Mouse (Mus musculus) spleen, postnatal 4 days (tissue): Measurements from ENCODE around the gene Wap.

Experiments
- DNase-seq, 2 experiments: peaks; one replicate each; pipeline ENCODE4 v3.0.0; 2022; ENCODE audit warnings: low spot score in 2 of 2

Wap gene

GRCm38 (mm10) chr11:6627731-6628130 is 10.7 kb downstream of the Wap start:
- DNase-seq, result no peak

GRCm38 (mm10) chr11:6626388-6626772 is 12.1 kb downstream of the Wap start:
- DNase-seq, result no peak

GRCm38 (mm10) chr11:6625478-6626387 is 12.7 kb downstream of the Wap start, which contains the start of gene Tbrg4:
Gene Tbrg4 (minus strand): TSS chr11:6626067.
- peak; percentile 90 to 94 for DNase-seq

- no peak for DNase-seq
These were observed 13.6 kb downstream of the Wap start for GRCm38 (mm10) chr11:6624619-6625382.

DNA sequence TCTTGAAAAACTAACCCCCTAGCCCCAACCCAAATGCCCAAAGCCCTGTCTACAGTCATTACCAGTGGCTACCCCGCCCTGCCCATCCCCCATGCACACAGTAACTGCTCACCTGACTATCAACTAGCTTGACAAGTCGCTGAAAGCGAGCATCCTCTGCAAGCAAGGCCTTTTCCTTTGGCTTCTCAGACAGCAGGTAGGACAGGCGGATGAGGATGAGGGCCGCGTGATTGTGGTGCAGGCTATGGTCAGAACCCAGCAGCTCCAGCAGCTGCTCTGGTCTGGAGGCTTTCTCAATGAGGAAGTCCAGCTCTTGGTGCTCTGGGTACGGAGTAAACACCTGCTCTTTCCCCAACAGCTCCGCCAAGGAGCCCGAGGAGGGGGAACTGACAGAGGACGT is 14.7 kb downstream of the Wap start:
- no peak for DNase-seq

DNA sequence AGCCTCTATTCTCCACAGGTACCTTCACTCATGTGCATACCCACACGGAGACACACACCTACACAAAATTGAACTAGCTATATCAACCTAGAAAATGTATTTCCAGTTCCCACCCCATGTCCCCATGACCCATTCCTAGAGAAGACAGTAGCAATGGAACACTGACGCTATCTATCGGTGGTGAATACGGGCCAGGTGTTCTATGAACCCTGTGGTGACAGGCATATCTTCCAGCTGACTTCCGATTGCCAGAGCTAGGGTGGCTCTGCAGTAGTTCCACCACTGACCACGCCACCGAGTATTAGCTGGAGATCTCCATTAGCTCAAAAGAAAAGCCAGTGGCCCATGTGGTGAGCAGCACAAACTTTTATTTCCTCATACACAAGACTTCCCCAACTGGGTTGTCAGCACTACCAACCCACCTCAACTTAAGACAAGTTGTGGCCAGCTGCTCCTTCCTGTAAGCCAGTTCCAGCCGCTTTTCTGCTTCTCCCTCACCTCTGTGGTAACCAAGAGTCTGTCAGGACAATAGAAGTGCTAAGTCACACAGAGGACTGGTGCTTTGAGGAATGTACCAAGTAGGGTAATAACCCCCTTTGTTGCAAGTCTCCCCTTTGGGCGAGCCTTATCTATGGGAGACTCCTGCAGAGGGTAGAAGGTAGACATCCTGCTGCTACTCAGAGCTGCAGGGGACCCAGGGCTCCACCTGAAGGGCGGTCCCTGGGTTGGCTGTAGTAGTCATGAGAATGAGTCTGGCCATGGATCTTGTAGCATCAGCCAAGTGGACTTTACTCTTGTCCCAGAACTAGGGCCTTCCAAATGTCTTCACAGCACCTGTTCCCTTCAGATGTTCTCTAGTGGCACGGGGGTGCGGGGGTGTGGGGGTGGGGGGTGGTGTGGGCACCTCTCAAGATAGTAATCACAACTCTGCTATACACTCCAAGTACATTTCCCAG is 22.9 kb downstream of the Wap start:
- no peak for DNase-seq

DNA sequence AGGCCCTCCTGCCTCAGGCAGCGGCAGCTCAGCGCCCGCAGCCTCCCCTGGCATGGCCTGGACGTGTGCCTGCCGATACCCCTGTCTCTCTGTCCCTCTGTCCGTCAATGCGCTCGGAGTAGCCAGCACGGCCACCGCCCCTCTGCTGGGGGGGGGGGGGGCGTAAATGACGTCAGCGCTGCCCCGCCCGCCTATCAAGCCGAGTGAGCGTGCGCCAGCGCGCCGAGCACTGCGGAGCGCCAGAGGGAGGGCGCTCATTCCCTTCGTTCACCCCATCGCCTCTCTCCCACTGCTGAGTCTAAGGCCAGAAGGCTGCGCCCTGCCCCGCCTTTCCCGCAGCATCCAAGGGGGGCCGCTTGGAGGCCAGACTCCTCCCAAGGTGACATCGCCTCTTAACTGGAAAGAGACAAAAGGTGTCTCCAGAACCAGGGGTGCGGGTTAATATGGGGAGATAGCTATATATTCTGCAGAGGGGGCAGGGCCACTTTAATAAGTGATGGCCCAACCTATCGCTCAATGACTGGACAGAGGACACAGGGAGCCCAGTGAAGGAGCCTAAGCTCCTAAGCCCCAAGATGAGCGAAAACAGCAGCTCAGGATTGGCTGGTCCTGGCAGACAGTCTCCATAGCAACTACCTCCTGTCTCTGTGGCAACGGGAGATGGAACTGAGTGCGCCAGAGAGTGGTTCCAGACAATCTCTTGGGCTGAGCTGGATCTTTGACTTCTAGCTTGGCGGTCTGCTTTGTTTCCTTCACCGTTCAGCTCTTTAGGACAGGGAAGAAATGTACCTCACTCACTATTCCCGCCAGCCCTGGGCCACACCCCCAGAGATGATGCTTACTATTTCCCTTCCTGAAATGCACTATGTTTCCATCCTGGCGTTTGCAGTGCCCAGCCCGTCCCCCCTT is 32.7 kb downstream of the Wap start, which contains the start of gene Nacad:
Gene Nacad, minus strand, starts transcription at position 563 of the 909 bp plus-strand sequence.
- no peak for DNase-seq

GRCm38 (mm10) chr11:6605021-6605481 is 33.4 kb downstream of the Wap start:
- DNase-seq, result no peak

DNA sequence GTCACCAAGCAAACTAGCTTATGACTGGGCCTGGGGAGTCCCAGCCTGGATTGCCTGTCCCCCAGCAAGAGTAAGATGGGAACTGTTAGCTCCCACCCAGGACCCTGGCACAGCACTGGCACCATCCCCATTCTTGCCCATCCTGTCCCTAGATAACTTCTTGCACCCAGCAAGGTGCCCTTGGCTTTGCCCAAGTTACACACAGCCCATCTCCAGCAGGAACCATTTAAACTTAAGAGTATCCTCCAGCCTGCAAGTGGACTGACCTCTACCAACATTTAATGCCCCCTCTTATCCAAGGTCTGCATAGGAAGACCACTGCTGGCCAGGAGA is 33.9 kb downstream of the Wap start:
- no peak for DNase-seq

DNA sequence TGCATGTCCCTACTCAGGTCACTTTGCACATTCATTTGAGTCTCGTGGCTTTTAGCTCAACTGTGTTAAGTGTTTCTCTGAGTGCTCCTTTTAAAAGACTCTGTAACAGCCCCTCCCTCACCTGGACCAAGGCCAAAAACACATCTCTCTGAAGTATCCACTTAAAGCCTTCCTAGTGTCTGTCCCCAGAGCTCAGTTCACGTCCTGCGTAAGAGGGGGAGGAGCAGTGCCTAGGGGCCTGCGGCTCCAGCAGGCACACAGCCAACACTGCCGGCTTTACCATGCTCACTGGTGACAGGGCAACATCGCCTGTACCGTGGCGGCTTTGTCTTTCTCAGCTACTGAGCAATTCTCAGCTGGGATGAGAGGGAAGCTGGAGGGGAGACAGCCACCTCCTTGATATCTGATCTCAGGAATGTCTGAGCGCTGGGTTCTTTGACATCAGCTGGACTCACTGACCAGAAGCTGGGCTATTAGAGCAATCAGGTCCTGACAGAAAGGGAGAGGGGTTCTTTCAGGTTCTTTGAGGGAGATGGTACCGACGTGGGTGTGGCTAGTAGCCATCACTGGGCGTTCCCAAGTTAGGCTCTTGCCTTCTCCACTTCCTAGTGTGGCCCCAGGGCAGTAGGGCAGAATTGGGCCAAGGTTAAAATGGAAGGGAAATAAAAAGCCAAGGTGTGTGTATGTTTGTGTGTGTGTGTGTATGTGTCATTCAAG is 34.4 kb downstream of the Wap start:
- peak in 1 of 2 experiments; percentile 67 for DNase-seq

DNA sequence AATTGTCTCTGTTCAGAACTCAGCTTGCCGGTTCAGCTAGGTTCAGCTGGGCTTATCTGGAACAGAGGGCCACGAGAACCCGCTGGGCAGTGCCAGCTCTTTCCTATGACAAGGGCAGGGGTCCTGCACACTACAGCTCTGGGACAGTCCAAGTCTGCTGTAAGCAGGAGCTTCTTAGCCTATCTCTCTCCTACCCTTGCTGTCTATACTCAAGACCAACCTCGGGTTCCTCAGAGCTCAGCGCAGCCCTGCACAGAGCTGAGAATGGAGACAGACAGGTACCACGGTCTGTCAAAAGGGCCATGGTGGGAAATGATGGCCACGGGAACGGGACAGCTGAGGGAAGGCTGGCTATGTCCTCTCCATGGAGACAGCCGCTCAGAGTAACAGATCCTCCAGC is 35.2 kb downstream of the Wap start:
- peak in 1 of 2 experiments; percentile 64 for DNase-seq

DNA sequence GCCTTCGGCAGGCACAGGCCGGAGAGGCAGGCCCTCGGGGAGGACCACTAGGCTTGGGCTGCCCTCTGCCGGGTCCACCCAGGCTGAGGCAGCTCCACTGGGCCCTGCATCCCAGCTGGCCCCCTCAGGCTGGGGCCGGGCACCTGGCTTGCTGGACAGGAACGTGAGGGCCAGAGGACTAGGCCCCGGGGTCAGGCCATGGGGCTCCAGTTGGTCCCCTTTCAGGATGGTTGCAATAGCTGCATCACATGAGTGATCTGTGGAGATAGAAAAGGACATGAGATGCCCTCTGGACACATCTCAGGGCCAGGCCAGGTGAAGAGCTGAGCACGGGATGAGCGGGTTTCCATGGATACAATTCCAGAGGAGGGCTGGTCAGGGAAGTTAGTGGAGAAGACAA is 35.8 kb downstream of the Wap start:
- DNase-seq, result no peak

DNA sequence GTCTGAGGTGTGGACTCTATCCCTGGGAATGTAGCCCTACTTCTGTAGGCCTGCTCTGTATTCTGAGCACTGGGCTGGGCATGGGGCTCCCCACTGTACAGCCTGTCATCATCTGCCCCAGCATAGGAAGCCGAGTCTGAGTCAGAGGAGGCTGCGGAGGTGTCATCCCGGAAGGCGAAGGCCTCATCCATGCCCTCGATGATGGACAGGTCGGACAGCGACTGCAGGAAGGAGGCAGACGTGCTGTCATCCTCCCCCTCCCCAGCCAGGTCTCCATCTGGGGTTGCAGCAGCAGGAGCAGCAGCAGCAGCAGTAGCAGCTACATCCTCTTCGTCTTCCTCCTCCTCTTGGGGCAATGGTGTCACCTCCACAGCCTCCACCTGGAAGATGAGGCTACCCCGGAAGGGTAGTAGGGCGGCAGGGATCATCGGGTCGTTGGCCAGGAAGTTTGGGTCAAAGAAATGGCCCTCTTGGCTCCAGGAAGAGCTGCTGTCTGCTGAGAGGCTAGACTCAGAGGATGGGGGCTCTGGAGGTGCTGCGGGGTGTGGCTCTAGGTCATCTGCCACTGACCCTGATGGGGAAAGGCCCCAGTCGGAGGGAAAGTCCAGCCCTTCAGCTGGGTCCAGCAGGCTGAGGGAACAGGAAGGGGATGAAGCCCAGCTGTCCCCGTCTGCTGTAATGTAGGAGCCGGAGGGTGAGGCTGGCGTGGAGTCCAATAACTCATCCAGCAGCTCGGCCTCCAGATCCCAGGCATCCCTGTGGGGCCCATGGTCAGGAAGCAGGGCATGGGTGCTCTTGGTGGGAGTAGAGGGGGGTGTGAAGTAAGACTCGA is 36.6 kb downstream of the Wap start:
- peak in 1 of 2 experiments; percentile 65 for DNase-seq

- DNase-seq, result peak in 1 of 2 experiments; percentile 70
These were observed 38.0 kb downstream of the Wap start for GRCm38 (mm10) chr11:6600284-6600944.

DNA sequence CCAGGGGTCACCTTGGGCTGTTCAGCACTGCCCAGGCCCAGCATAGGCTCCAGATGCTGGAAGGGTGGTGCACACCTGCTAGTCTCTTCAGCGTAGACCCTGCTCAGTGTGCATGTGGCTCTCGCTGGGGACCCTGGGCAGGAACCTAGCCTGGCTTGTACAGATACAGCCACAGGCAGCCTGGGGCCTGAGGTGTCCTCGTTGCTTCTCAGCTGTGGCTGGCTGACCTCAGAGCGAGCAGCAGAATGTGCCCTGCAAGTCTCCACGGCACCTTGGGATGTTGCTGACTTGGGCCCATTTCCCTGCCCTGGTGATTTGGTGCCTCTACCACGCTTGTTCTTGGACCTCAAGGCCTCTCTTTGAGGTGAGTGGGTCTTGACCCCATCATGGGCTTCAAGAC is 38.6 kb downstream of the Wap start:
- peak in 1 of 2 experiments; percentile 74 for DNase-seq

GRCm38 (mm10) chr11:6599011-6599681 is 39.3 kb downstream of the Wap start:
- DNase-seq, result peak; percentile 77 to 84

- DNase-seq, result peak in 1 of 2 experiments; percentile 70
These were observed 40.1 kb downstream of the Wap start for GRCm38 (mm10) chr11:6598191-6598889.
